8 mouse cellular contexts compared by ENCODE assay signal in the genomic region with DNA sequence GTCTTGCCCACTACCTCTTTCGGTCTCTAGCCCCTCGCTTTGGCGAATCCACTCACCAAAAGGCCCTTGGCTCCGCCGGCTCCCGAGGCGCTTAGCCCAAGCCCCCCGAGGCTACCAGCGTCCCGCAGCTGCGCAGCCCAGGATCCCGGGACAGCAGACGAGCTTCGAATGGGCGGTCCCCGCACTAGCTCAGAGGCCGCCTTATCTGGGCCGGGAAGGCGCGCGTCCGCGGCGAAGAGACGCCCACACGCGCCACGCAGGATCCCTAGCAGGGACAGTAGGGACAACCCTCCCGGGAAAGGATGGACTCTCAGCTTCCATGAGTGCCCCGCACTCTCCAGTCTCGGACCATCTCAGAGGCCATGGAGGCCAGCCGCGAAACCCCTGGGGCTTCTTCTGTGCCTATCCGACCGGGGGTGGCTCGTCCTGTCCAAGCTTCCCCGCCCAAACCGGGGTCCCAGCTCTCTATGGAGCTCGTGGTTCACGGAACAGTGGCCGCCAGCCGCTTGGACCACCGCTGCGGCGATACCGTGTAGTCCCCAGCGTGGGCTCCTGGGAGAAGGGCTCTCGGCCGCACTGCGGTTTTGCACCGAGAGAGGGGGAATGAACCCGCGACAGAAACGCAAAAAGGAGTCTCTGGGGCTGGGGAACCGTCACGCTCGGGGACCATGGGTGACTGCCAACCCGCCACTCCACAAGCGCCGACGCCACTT. TPM values are rescaled to one million over a fixed set of nuclear protein-coding genes. Genes with fewer than 3 reads are reported as not detected.
DNase-seq lines count a peak whose midpoint lies in the region; ATAC-seq and TF ChIP-seq lines count a peak whose summit lies in the region.

No protein-coding gene starts in this region.

- peak; percentile 28 for DNase-seq in layer of hippocampus, adult 11-12 months (ENCODE audit: low spot score)
- DNase-seq in layer of hippocampus, adult 18-20 months (ENCODE audit: low spot score in 2 of 2) = no peak
- DNase-seq in cerebellum, adult 9-11 months = peak; percentile 50
- peak; percentile 68 for DNase-seq in gastrocnemius, adult 2 months
- peak; percentile 67 to 68 for DNase-seq in spleen, postnatal 14 days (ENCODE audit: low spot score in 2 of 2)

- no peak overlapping the region for H3K27ac ChIP-seq in gastrocnemius, adult 2 months
- H3K27ac ChIP-seq in hindbrain, embryonic 15.5 days (replicated peaks) = peak overlapping the region; percentile 75; the same call in 1 of the 2 replicates
- no peak overlapping the region for H3K27ac ChIP-seq in limb, embryonic 13.5 days
- no peak overlapping the region for H3K27ac ChIP-seq in midbrain, embryonic 12.5 days (replicated peaks)

- H3K27me3 ChIP-seq in hindbrain, embryonic 15.5 days = 0 out of 2 replicates have a peak, but pooled peaks cover 18% of the 10 kb centered on the region
- H3K27me3 ChIP-seq in limb, embryonic 13.5 days = peaks cover 65% of the 10 kb centered on the region
- H3K27me3 ChIP-seq in midbrain, embryonic 12.5 days = peaks cover 72% of the 10 kb centered on the region

- peak; percentile 43 for ATAC-seq in hindbrain, embryonic 15.5 days (ENCODE audit: low FRiP score, low read depth)
- ATAC-seq in limb, embryonic 13.5 days (ENCODE audit: low FRiP score, low read depth) = peak; percentile 42; the same call in 1 of the 2 replicates
- peak; percentile 62 for ATAC-seq in midbrain, embryonic 12.5 days (ENCODE audit: low FRiP score, low read depth)

- TF ChIP-seq CTCF in gastrocnemius, adult 2 months (IDR thresholded peaks at IDR 0.05) = no peak

- H3K9me3 ChIP-seq in hindbrain, embryonic 15.5 days = no peaks in the 10 kb centered on the region
- no peaks in the 10 kb centered on the region for H3K9me3 ChIP-seq in limb, embryonic 13.5 days
- no peaks in the 10 kb centered on the region for H3K9me3 ChIP-seq in midbrain, embryonic 12.5 days

- peak overlapping the region; percentile 84 for H3K4me3 ChIP-seq in gastrocnemius, adult 2 months
- peak overlapping the region; percentile 80 for H3K4me3 ChIP-seq in hindbrain, embryonic 15.5 days
- H3K4me3 ChIP-seq in limb, embryonic 13.5 days = peak overlapping the region; percentile 68
- peak overlapping the region; percentile 67 for H3K4me3 ChIP-seq in midbrain, embryonic 12.5 days

- H3K9ac ChIP-seq in hindbrain, embryonic 15.5 days = peak overlapping the region; percentile 75
- peak overlapping the region; percentile 75 for H3K9ac ChIP-seq in limb, embryonic 13.5 days
- peak overlapping the region; percentile 71 for H3K9ac ChIP-seq in midbrain, embryonic 12.5 days (replicated peaks)

- no peaks in the 10 kb centered on the region for H3K36me3 ChIP-seq in hindbrain, embryonic 15.5 days
- H3K36me3 ChIP-seq in limb, embryonic 13.5 days = no peaks in the 10 kb centered on the region
- no peaks in the 10 kb centered on the region for H3K36me3 ChIP-seq in midbrain, embryonic 12.5 days

- peaks cover 34% of the 10 kb centered on the region for H3K4me1 ChIP-seq in hindbrain, embryonic 15.5 days (replicated peaks)
- H3K4me1 ChIP-seq in limb, embryonic 13.5 days = peaks cover 36% of the 10 kb centered on the region
- H3K4me1 ChIP-seq in midbrain, embryonic 12.5 days = peaks cover 24% of the 10 kb centered on the region

- peak overlapping the region; percentile 98 for H3K4me2 ChIP-seq in hindbrain, embryonic 15.5 days
- peak overlapping the region; percentile 99 for H3K4me2 ChIP-seq in limb, embryonic 13.5 days (replicated peaks)
- peak overlapping the region; percentile 99 for H3K4me2 ChIP-seq in midbrain, embryonic 12.5 days (replicated peaks)

- WGBS in hindbrain, embryonic 15.5 days = under 1% methylated on average over 61 of the region's 61 CpGs
- under 1% methylated on average over 61 of the region's 61 CpGs for WGBS in limb, embryonic 13.5 days
- under 1% methylated on average over 61 of the region's 61 CpGs for WGBS in midbrain, embryonic 12.5 days

- intact Hi-C loops in gastrocnemius, adult 2 months (cut with DNase I) = no loop called here

RNA-seq across cellular contexts. Expression of gene Fhdc1, which starts 0.8 kb away (rescaled TPM):
- 1 to 10 TPM; 2.5 to 3.3 TPM for total RNA-seq in layer of hippocampus, adult 18-20 months (2021)
- total RNA-seq in gastrocnemius, adult 2 months (2021) = under 1 TPM; 0.14 to 0.15 TPM
- polyA plus RNA-seq in hindbrain, embryonic 15.5 days (2015; fragmentation: Nextera tagmentation; extraction: Ambion mirVana) = 5.4 and 7.1 TPM in 2 replicates
- polyA plus RNA-seq in limb, embryonic 13.5 days (2015; fragmentation: Nextera tagmentation; extraction: Ambion mirVana) = 4.4 and 6.2 TPM in 2 replicates
- polyA plus RNA-seq in midbrain, embryonic 12.5 days (2016; fragmentation: Nextera tagmentation; extraction: Ambion mirVana) = 3.2 and 4.9 TPM in 2 replicates

Comparison
In these comparisons a context has a peak if more than half of its experiments do, and no peak if none do; other contexts are left out.
1. DNase-seq: peak in layer of hippocampus, adult 11-12 months (single experiment), cerebellum, adult 9-11 months (single experiment), gastrocnemius, adult 2 months (single experiment) and spleen, postnatal 14 days (2 of 2); none in layer of hippocampus, adult 18-20 months (0 of 2).
2. Peak in every context shown above with its lines, with median percentiles within 50 percentile points of each other: H3K4me3 ChIP-seq, ATAC-seq, H3K4me2 ChIP-seq and H3K9ac ChIP-seq.